Comparison of ENCODE assay signal across 8 mouse cellular contexts in the genomic region with DNA sequence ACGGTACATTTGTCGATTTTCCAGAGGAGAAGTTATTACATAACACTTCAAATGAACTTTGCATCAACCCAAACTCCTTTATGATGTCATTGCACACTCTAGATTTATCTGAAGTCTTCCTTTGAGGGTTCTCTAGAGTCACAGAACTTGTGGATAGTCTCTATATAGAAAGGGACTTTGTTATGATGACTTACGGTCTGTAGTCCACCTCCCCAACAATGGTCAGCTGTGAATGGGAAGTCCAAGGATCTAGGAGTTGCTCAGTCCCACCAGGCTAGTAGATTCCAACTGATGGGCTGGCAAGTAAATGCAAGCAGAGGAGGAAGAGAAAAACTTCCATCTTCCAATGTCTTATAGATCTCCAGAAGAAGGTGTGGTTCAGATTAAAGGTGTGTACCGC. TPM values are rescaled to one million over a fixed set of nuclear protein-coding genes. Genes with fewer than 3 reads are reported as not detected.
DNase-seq lines count a peak whose midpoint lies in the region; ATAC-seq and TF ChIP-seq lines count a peak whose summit lies in the region.

No protein-coding gene starts in this region.

- no peak for TF ChIP-seq POLR2A in testis, adult 2 months (IDR thresholded peaks at IDR 0.05; ENCODE audit: control insufficient read depth, low read depth, low read length)

- H3K36me3 ChIP-seq in testis, adult 2 months (ENCODE audit: control insufficient read depth, insufficient read depth, low read length), result peaks cover 5% of the 10 kb centered on the region
- peaks cover 22% of the 10 kb centered on the region for H3K36me3 ChIP-seq in liver, embryonic 12.5 days

- ATAC-seq in liver, embryonic 12.5 days, result no peak
- ATAC-seq in monocyte, adult 5-6 weeks (replicated peaks; ENCODE audit: insufficient number of reproducible peaks, low FRiP score, low TSS enrichment, poor library complexity, severe bottlenecking), result no peak

- 28% methylated on average over 4 of the region's 4 CpGs for WGBS in liver, embryonic 12.5 days (ENCODE audit: insufficient replicate concordance)

- peak overlapping the region; percentile 47; the same call in 1 of the 2 replicates for H3K4me3 ChIP-seq in testis, adult 2 months (ENCODE audit: control insufficient read depth, low read depth, low read length)
- peak overlapping the region; percentile 97 for H3K4me3 ChIP-seq in liver, embryonic 12.5 days

- peak overlapping the region; percentile 50 for H3K9ac ChIP-seq in liver, embryonic 12.5 days

- H3K9me3 ChIP-seq in liver, embryonic 12.5 days (replicated peaks), result no peaks in the 10 kb centered on the region

- no peak for TF ChIP-seq CTCF in testis, adult 2 months (IDR thresholded peaks at IDR 0.05; ENCODE audit: control insufficient read depth, insufficient read depth, insufficient replicate concordance, low read depth, low read length)

- DNase-seq in cerebellum, adult 9-11 months, result peak; percentile 46
- DNase-seq in cerebellum, adult 9-10 months, result no peak
- no peak for DNase-seq in testis, postnatal 10 days (ENCODE audit: low spot score)
- DNase-seq in ovary, postnatal 10 days (ENCODE audit: low spot score), result no peak
- DNase-seq in gastrocnemius, postnatal 25 days, result no peak

- no peaks in the 10 kb centered on the region for H3K4me1 ChIP-seq in testis, adult 2 months (ENCODE audit: control insufficient read depth, insufficient read depth, low read length)
- peaks cover 16% of the 10 kb centered on the region for H3K4me1 ChIP-seq in liver, embryonic 12.5 days

- H3K4me2 ChIP-seq in liver, embryonic 12.5 days, result peak overlapping the region; percentile 70

- no peaks in the 10 kb centered on the region for H3K27me3 ChIP-seq in testis, adult 2 months (ENCODE audit: control insufficient read depth, insufficient read depth, low read length)
- H3K27me3 ChIP-seq in liver, embryonic 12.5 days (replicated peaks), result 0 out of 2 replicates have a peak, but pooled peaks cover 3% of the 10 kb centered on the region

- peak overlapping the region; percentile 3; the same call in 1 of the 2 replicates for H3K27ac ChIP-seq in testis, adult 2 months (ENCODE audit: control insufficient read depth, insufficient read depth, low read depth, low read length)
- H3K27ac ChIP-seq in liver, embryonic 12.5 days, result peak overlapping the region; percentile 69

RNA-seq across cellular contexts. Expression of a gene that starts 0.6 kb away (rescaled TPM):
- 236 and 252 TPM in 2 replicates for polyA plus RNA-seq in testis, adult 2 months (2012; rRNA removed)
- polyA plus RNA-seq in liver, embryonic 12.5 days (2016; fragmentation: Nextera tagmentation; extraction: Ambion mirVana), result 95.0 and 97.3 TPM in 2 replicates
- 46.3 to 120 TPM (median 81.0 TPM) in 3 replicates for total RNA-seq in monocyte, adult 5-6 weeks (2017)
- 10 to 100 TPM; 48.1 to 49.0 TPM for total RNA-seq in gastrocnemius, postnatal 25 days (2021)

RNA-seq across cellular contexts. Expression of a gene that starts 1.3 kb away (rescaled TPM):
- polyA plus RNA-seq in testis, adult 2 months (2012; rRNA removed), result 150 and 168 TPM in 2 replicates
- polyA plus RNA-seq in liver, embryonic 12.5 days (2016; fragmentation: Nextera tagmentation; extraction: Ambion mirVana), result 1.2 and 1.3 TPM in 2 replicates
- total RNA-seq in monocyte, adult 5-6 weeks (2017), result 0.96 to 3.7 TPM (median 2.5 TPM) in 3 replicates
- total RNA-seq in gastrocnemius, postnatal 25 days (2021), result not detected

RNA-seq across cellular contexts. Expression of a gene that starts 6.6 kb away (rescaled TPM):
- polyA plus RNA-seq in testis, adult 2 months (2012; rRNA removed), result 0.22 TPM in 1 of 2 replicates, not detected in the other
- not detected in 2 replicates for polyA plus RNA-seq in liver, embryonic 12.5 days (2016; fragmentation: Nextera tagmentation; extraction: Ambion mirVana)
- total RNA-seq in monocyte, adult 5-6 weeks (2017), result 0.49 TPM in 1 of 3 replicates, not detected in the others
- total RNA-seq in gastrocnemius, postnatal 25 days (2021), result under 1 TPM; 0.24 to 0.26 TPM

RNA-seq across cellular contexts. Expression of a gene that starts 20.6 kb away (rescaled TPM):
- polyA plus RNA-seq in testis, adult 2 months (2012; rRNA removed), result 34.2 and 47.7 TPM in 2 replicates
- polyA plus RNA-seq in liver, embryonic 12.5 days (2016; fragmentation: Nextera tagmentation; extraction: Ambion mirVana), result 196 and 207 TPM in 2 replicates
- 54.2 to 78.4 TPM (median 59.5 TPM) in 3 replicates for total RNA-seq in monocyte, adult 5-6 weeks (2017)
- 10 to 100 TPM; 16.4 to 17.9 TPM for total RNA-seq in gastrocnemius, postnatal 25 days (2021)

RNA-seq across cellular contexts. Expression of a gene that starts 24.5 kb away (rescaled TPM):
- 0.96 and 0.99 TPM in 2 replicates for polyA plus RNA-seq in testis, adult 2 months (2012; rRNA removed)
- 0.92 and 1.0 TPM in 2 replicates for polyA plus RNA-seq in liver, embryonic 12.5 days (2016; fragmentation: Nextera tagmentation; extraction: Ambion mirVana)
- 2.3 to 11.2 TPM (median 4.9 TPM) in 3 replicates for total RNA-seq in monocyte, adult 5-6 weeks (2017)
- 1 to 10 TPM; 4.7 TPM for total RNA-seq in gastrocnemius, postnatal 25 days (2021)
